Mouse (Mus musculus) E14TG2a.4 (cell line): ENCODE results near the gene 9130213A22Rik.

Experiments used
- CTCF ChIP-seq: conservative IDR thresholded peaks from 2 replicates; pipeline ENCODE4 v1.5.1; 2014; ENCODE audit warnings: low read length
- NANOG ChIP-seq: IDR thresholded peaks from 2 replicates; pipeline ENCODE4 v1.6.1; 2014; ENCODE audit warnings: borderline replicate concordance, low read length, mixed read lengths
- POU5F1 ChIP-seq: IDR thresholded peaks from 2 replicates; pipeline ENCODE4 v1.6.1; 2014; ENCODE audit warnings: low read length, borderline replicate concordance

DNA sequence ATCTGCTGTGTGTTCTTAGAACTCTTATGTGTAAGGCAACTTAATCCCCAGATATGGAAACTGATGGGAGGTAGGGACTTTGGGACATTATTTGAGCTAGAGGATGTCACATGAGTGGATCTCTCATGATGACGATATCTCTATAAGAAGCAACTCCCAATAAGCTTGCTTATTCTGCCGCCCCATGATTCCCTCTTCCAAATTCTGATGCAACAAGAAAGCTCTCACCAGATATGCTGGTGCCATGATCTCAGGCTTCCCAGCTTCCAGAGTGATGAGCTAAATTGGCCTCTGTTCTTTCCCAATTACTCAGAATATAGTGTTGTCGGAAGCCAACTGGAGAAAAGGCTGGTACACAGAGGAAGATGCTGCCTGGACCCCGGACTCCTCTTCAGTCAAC, 10.5 kb downstream of the 9130213A22Rik start:
- TF ChIP-seq CTCF (no peak), NANOG (no peak), POU5F1 (no peak)
